Mouse (Mus musculus): ENCODE measurements around the gene Ppp1r27.

Gene Ppp1r27

GRCm38 (mm10) chr11:120510375-120511030 is 40.4 kb downstream of the Ppp1r27 start:
- DNase-seq: no peak

- DNase-seq: no peak
Observed at GRCm38 (mm10) chr11:120509940-120510339, 41.0 kb downstream of the Ppp1r27 start.

GRCm38 (mm10) chr11:120508290-120508870 is 42.6 kb downstream of the Ppp1r27 start:
- DNase-seq: no peak

- no peak for DNase-seq
Observed at GRCm38 (mm10) chr11:120507611-120508289, 43.2 kb downstream of the Ppp1r27 start.

- peak in 1 of 2 experiments; percentile 60 for DNase-seq
Observed at GRCm38 (mm10) chr11:120506899-120507298, 44.0 kb downstream of the Ppp1r27 start.

- no peak for DNase-seq
Observed at GRCm38 (mm10) chr11:120505661-120506060, 45.3 kb downstream of the Ppp1r27 start.

- DNase-seq: no peak
Observed at GRCm38 (mm10) chr11:120501701-120502100, 49.2 kb downstream of the Ppp1r27 start.

GRCm38 (mm10) chr11:120501018-120501417 is 49.9 kb downstream of the Ppp1r27 start:
- DNase-seq: no peak

GRCm38 (mm10) chr11:120500357-120500756 is 50.6 kb downstream of the Ppp1r27 start:
- DNase-seq: peak; percentile 93 to 95

All from kidney, adult 8-10 months (tissue).